Mouse (Mus musculus) skeletal muscle tissue, adult 2 months (tissue): ENCODE measurements around the gene Tulp2.
A peak's percentile ranks its signal among the peaks of the same experiment; 100 is the strongest.
"Not testable (repeated sequence)": the region's sequence is repeated elsewhere in the genome, so short reads cannot be mapped to it uniquely, and the experiment has no call there.

Experiments
- DNase-seq: peaks from one replicate; pipeline ENCODE4 v3.0.0-alpha.2; 2012; ENCODE audit warnings: low read depth, low spot score

The Tulp2 gene

DNA sequence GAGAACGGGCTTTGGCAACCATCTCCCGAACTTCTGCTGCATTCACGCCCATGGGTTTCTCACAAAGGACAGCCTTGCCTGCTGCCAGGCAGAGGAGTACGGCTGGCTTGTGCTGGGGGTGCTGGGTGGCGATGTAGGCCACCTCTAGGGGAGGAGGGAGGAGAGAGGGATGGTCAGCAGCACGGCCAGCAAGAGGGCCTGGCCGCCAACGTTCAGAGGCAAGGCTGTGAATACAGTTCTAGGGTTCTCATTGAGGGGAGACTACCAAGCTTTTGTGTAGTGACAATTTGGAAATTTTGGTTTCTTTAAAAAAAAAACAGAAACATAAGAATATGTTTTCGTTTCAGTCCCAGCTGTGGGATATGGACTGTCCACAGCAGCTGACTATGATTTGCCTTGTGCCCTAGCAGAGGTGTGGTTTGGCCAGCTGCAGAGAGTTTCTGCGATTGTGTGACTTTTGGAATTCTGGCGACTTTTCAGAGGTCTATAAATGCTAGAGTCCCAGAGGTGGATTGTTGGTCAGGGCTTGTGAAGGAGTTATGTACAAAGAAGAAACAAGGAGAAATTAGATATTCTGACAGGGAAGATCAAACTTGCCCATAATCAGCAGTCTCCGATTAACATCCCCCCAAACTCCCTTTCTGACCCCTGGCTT is 5.2 kb downstream of the Tulp2 start, which contains the start of gene Gm45808:
Gm45808 (minus strand) TSS at position 51 of the 655 bp plus-strand sequence.
- no peak for DNase-seq

DNA sequence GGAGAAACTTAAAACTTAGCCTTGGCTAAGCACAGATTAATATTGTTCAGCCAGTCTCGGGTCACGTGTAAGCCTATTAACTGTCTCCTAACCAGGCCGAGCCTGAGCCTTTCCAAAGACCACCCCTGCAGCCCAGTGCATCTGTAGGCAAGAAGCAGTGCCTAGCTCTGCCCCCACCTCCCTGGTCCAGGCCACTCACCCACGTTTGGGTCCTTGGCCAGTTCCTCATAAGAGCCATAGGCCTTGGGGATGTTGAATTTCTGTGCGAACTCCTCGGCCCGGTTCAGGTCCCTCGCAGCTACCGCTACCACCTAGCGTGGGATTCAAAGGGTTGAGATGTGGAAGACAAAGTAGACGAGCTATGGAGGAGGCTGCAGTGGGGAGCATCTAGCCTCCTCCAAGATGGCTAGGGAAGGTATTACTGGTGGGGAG is 6.2 kb downstream of the Tulp2 start:
- DNase-seq: no peak

DNA sequence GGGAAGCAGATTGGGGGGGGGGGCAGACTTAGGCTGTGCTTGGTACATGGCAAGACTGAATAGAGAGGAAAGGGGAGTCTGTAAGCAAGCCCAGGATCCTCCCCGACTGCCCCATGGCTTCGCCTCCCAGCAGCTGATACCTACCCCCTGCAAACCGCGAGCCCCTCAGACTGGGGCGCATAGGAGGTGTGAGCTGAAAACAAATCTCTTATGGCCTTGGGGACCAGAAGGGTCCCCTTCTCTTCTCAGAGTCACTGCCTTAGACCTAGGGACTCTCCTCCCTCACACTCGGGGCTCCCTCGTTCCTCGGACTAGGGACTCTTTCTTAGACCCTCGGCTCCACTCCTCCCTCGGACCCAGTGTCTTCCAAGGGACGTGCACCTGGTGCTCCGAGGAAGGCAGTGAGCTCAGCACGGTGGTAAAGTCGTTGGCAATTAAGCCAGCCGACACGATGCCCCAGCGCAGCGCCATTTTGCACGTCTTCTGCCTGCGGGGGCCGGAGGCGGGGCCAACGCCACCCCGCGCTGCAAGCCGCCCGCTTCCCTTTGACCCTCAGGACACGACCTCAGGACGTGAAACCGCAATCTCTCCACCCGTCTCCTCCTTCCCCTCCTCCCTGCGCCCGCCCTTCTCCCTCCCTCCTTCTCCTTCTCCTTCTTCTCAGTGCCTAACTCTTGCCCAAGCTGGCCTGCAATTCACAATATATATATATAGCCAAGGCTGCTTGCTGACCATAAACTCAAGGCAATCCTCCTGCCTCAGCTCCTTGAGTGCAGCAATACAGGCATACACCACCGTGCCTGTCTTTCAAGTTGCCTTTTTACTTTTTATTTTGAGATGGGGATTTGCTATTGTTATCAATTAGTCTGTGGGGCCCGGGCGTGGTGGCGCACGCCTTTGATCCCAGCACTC is 6.9 kb downstream of the Tulp2 start, which contains the start of gene Dhdh:
Dhdh (minus strand) TSS at position 513 of the 912 bp plus-strand sequence.
- DNase-seq: peak; percentile 78

- DNase-seq: no peak
These were observed 7.9 kb downstream of the Tulp2 start for GRCm38 (mm10) chr7:45489578-45489977.

GRCm38 (mm10) chr7:45490822-45491221 is 9.1 kb downstream of the Tulp2 start:
- no peak for DNase-seq

DNA sequence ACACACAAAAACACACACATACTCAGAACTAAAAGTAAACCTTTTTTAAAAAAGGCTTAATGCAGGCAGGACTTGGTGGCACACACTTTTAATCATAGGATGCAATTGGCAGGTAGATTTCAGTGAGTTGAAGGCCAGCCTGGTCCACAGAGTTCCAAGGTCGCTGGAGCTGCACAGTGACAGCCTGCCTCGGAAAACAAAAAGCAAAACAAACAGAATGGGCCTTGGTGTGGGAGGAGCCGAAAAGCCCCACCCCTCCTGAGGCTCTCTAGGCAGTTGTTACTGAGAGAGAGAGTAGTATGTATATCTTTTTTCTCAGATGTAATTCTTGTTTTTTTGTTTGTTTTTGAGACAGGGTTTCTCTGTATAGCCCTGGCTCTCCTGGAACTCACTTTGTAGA is 9.6 kb downstream of the Tulp2 start:
- DNase-seq: no peak

DNA sequence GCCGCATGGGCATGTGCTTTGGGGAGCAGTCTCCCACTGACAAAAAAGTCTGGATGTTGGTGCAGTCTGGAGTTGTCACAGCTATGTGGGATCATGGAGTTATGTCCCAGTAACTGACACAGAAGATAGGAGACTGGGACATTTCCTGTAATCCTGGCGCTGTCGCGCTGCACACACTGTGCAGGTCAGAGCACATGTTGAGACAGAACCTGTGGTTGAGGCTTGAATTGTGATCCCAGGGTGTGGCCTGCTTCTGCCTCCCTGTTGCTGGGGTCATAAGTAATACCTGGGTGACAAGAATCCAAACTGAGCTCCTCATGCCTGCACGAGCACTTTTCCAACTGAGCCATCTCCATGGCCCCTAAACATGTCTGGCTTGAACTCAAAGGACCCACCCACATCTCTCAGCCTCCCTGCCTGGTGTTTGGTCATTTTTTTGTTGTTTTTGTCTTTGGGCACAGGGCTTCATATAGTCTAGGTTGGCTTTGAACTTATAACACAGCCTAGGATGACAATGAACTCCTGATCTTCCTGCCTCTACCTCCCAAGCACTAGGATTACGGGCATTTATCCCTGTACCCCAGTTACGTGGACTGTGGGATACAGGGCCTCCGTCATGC is 10.7 kb downstream of the Tulp2 start:
- DNase-seq: no peak

DNA sequence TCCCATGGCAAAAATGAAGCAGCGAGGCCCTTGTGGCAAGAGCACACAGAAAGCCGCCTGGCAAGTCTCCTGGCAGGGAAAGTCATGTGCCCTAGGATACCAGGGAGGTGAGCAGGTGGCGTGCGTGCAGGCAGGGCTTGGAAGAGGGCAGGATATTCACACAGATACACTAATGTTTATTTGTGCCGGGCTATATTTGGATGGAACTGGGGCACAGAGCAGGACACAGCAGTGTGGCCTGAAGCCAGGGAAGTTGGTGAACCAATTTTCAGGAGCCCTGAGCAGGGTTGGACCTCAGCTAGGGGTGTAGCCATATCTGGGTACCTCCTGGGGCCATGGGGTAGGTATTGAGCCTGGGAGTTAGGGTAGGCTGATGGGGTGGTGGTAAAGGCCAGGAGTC is 11.3 kb downstream of the Tulp2 start:
- peak; percentile 66 for DNase-seq

DNA sequence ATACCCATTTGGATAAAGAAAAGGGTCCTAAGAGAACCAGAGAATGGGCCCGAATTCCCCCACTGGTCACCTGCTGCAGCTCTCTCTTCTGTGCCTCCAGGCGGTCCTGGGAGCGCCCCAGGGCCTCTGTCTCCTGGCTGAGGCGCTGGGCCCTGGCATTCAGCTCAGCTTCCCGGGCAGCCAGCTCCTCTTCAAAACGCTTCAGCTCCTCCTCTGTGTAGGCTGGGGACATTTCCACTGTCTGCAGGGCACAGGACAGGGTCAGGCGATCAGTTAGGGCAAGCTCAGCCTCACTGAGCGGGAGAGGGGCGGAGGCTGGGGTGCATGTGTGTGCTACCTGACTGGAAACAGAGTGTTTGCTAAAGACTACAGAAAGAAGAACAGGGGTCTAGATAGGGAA is 12.9 kb downstream of the Tulp2 start:
- DNase-seq: no peak

DNA sequence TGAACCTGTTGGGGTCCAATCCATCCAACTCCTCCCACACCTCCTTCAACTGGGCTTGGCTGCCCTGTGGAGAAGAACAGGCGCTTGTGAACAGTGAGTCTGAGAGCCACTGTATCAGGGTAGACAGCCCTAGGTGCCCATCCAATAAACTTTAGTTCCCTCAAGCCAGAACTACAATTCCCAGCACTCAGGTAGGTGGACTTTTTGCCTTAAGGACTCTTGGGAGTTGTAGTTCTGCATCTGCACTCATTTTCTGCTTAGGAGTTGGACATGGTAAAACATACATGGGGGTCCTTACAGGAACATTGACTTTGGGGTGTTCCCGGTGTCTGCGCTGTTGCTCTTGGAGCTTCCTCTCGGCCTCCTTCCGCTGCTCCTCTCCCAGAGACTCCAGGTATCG is 16.8 kb downstream of the Tulp2 start:
- DNase-seq: no peak

GRCm38 (mm10) chr7:45507583-45507982 is 25.9 kb downstream of the Tulp2 start:
- no peak for DNase-seq

- peak; percentile 47 for DNase-seq
These were observed 26.9 kb downstream of the Tulp2 start for GRCm38 (mm10) chr7:45508561-45508960.

DNA sequence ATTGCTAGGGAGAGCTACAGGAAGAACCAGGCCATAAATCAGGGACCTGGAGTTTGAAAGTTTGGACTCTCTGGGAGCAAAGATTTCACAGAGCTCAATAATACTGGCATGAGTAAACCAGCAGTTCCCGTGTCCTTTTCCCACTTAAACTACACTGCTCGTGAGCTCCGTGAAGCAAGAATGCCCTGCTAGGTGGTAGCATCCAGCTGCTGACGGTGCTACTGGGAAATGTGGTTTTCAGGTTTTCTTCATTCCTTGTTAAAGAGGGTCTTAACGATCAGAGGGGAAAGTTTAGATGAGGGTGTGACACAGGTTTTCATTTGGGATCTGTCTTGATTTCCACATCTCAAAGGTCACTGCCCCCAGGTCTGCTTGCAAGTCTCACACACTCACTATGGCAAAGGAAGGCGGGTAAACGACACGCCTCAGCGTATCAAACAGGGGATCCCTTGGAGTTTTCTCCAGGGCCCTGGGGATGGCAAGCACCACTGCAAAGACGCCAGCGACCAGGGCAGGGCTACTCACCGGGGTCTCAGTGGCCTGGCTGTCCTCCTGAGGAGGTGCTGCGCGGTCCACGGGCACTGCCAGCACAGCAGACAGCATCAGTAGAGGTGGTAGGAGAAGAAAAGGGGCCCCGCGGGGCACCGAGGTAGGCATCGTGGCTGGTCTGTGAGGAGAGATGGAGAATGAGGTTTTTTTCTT is 27.7 kb downstream of the Tulp2 start:
- no peak for DNase-seq

- DNase-seq: peak; percentile 83
These were observed 28.5 kb downstream of the Tulp2 start, which contains the start of gene Nucb1 for GRCm38 (mm10) chr7:45509912-45510787. TSS of gene Nucb1 (minus strand) at chr7:45510406.

DNA sequence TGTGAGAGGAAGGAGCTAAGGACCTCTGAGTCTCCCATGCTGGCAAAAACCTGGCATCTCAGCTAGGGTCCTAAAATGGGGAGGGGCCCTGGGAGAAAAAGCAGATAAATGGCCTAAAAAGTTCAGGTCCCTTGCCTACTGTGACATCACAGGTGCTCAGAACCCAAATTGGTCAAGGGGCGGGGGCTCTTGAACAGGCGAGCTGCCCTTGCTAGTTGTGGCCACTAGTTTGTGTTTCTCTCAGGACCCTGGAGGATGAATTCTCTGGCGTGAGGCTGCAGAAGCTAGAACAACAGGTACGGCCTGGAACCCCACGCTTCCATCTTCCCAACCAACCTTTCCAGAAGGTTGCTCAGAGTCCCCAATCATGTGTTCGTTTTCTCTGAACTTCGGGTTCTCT is 32.7 kb downstream of the Tulp2 start:
- no peak for DNase-seq

GRCm38 (mm10) chr7:45515436-45515835 is 33.8 kb downstream of the Tulp2 start:
- no peak for DNase-seq

GRCm38 (mm10) chr7:45516846-45517245 is 35.2 kb downstream of the Tulp2 start:
- not testable (repeated sequence) for DNase-seq

- DNase-seq: no peak
These were observed 36.9 kb downstream of the Tulp2 start for GRCm38 (mm10) chr7:45518618-45519017.

GRCm38 (mm10) chr7:45519345-45520120 is 37.9 kb downstream of the Tulp2 start:
- no peak for DNase-seq

DNA sequence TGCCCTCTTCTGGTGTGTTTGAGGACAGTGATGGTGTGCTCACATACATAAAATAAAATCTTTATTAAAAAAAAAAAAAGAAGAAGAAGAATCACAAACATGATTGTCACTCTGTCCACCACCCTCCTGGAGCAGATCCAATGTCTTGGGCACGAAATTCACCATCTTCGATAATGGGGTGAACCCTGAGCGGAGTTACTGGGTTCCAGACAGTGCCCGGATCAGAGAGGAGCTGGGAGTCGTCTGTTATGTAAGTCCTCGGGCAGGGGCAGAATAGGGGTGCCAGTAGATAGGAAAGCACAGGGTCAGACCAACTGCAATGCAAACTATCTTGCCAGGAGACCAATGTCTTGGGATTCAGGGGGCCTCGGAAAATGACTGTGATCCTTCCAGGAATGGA is 38.9 kb downstream of the Tulp2 start:
- no peak for DNase-seq
